Mouse (Mus musculus): ENCODE results near the gene Krtap3-1.

DNA sequence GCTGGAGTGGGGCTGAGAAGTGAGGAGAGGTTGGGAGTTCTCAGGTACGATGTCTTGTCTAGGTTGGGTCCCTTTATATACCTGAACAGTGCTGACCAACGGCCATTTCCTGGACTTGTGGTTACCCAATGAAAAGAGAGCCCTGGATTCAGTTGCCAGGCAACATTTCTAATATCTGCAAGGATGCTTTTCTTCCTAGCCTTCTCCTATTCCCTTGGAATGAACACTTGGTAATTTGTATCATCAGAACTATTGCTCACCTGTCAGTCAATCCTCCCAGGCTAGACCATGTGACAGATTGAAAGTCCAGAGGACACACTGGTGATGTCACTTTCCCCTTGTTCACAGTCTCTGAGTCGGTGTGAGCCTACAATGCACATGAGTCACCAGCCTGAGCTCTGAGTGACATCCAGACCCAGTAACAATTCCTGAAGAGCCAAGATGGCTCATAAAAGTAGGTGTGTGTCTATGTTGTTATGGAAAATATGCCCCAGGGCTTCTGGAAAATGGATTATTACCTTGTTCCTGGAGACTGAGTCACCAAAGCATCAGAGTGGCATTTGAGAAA, 48.5 kb upstream of the Krtap3-1 start, which contains the start of gene Krtap2-4:
- TF ChIP-seq POLR2A (IDR thresholded peaks at IDR 0.05; ENCODE audit: borderline replicate concordance, control insufficient read depth, low read depth, low read length): no peak
- TF ChIP-seq CTCF (IDR thresholded peaks at IDR 0.05; ENCODE audit: control insufficient read depth, insufficient read depth, low read length): no peak

Measured in bone marrow, adult 2 months (tissue).